Mouse (Mus musculus) thymus, adult 2 months (tissue): ENCODE results near the gene Snrpb2.

Source experiments
- CTCF ChIP-seq: fragments of 200-500 bp; IDR thresholded peaks from 2 replicates; pipeline ENCODE4 v1.5.1; 2012; ENCODE audit warnings: mild to moderate bottlenecking, control low read depth, low read length, moderate library complexity, borderline replicate concordance; ENCODE audit not compliant: control insufficient read depth, poor library complexity, insufficient read depth; ENCODE audit errors: extremely low read depth
- POLR2A ChIP-seq: fragments of 200-500 bp; IDR thresholded peaks from 2 replicates; pipeline ENCODE4 v1.6.1; 2012; ENCODE audit warnings: mild to moderate bottlenecking, low read length, control low read depth, moderate library complexity; ENCODE audit not compliant: control insufficient read depth, poor library complexity, insufficient read depth; ENCODE audit errors: extremely low read depth

DNA sequence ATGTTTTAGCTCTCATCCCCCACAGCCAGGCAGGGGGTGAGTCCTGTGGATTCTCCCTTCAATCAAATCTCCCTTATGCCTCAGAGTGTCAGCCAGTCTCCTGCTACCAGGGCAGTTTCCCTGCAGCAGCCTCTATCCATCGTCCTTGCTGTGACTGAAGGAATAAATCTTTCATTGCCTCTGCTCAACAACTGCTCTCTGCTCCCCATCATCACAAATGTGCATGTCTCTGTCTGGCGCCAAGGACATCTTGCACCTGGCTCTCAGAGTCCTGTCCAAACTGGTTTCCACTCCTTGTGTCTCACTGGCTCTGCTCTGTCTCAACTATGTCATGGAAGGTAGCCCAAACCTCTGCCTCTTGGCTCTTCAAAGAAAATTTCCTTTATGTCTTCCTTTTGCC, 43.1 kb upstream of the Snrpb2 start:
- TF ChIP-seq POLR2A (no peak), CTCF (no peak)
